Mouse (Mus musculus): ENCODE data around the gene Obox5.
"Not testable (repeated sequence)": the region's sequence is repeated elsewhere in the genome, so short reads cannot be mapped to it uniquely, and the experiment has no call there.

Gene Obox5

GRCm38 (mm10) chr7:15749831-15750230 is at the start of gene Obox5:
Gene Obox5 (plus strand): TSS chr7:15750131.
- DNase-seq (ENCODE audit: low spot score in 2 of 2), result not testable (repeated sequence)

GRCm38 (mm10) chr7:15749296-15749695 is 635 bp upstream of the Obox5 start:
- DNase-seq (ENCODE audit: low spot score in 2 of 2), result not testable (repeated sequence)

All from right cerebral cortex, postnatal 36 days (tissue).